Mouse (Mus musculus) liver, embryonic 16.5 days (tissue): Measurements from ENCODE around the gene Rtkn2. TPM values are rescaled to one million over a fixed set of nuclear protein-coding genes. Genes with fewer than 3 reads are reported as not detected.
A peak's percentile ranks its signal among the peaks of the same experiment; 100 is the strongest.

ENCODE experiments used
- ATAC-seq: fragments of 200-750 bp; cut with Nextera tagmentation; 2 replicates; pipeline ENCODE4 v1.8.0; 2017; ENCODE audit warnings: low read depth, mild to moderate bottlenecking, moderate number of reproducible peaks, moderate library complexity
- H3K27ac ChIP-seq: fragments of 300-500 bp; sonication (generic); 2 replicates; pipeline ENCODE4 v1.5.1; 2014; ENCODE audit warnings: mild to moderate bottlenecking, low read length
- H3K27me3 ChIP-seq: fragments of 300-500 bp; sonication (generic); 2 replicates; pipeline ENCODE4 v1.6.1; 2014; ENCODE audit warnings: low read depth, low read length, mixed read lengths; ENCODE audit not compliant: control insufficient read depth, insufficient read depth
- H3K36me3 ChIP-seq: fragments of 300-500 bp; sonication (generic); 2 replicates; pipeline ENCODE4 v1.6.1; 2014; ENCODE audit warnings: mild to moderate bottlenecking; ENCODE audit not compliant: control insufficient read depth, insufficient read depth
- H3K4me1 ChIP-seq: fragments of 300-500 bp; sonication (generic); 2 replicates; pipeline ENCODE4 v1.6.1; 2014; ENCODE audit warnings: low read depth, low read length, mixed read lengths; ENCODE audit not compliant: control insufficient read depth
- H3K4me2 ChIP-seq: fragments of 300-500 bp; sonication (generic); 2 replicates; pipeline ENCODE4 v1.6.1; 2014; ENCODE audit warnings: low read depth, low read length, mixed read lengths
- H3K4me3 ChIP-seq: fragments of 300-500 bp; sonication (generic); 2 replicates; pipeline ENCODE4 v1.5.1; 2014; ENCODE audit warnings: low read depth, mild to moderate bottlenecking, low read length
- H3K9ac ChIP-seq: fragments of 300-500 bp; sonication (generic); 2 replicates; pipeline ENCODE4 v1.6.1; 2014; ENCODE audit warnings: low read depth, low read length
- H3K9me3 ChIP-seq: fragments of 300-500 bp; sonication (generic); replicated peaks from 2 replicates; pipeline ENCODE4 v1.6.1; 2016; ENCODE audit warnings: low read length; ENCODE audit not compliant: control insufficient read depth
- WGBS: fragments of 180-500 bp; shearing (Covaris S2); extraction: QIAGEN DNeasy Blood & Tissue Kit; methylation state at CpG from one replicate; pipeline ENCODE4 v1.1.7; 2014; ENCODE audit not compliant: insufficient replicate concordance; 5-methylcytosine and 5-hydroxymethylcytosine counted together
- polyA plus RNA-seq: library from polyadenylated mRNA; unstranded; fragments of >200 nt; fragmentation: Nextera tagmentation; extraction: Ambion mirVana; gene quantifications from 2 replicates; pipeline ENCODE4 v1.2.1, GENCODE M21; 2015

The Rtkn2 gene
- polyA plus RNA-seq, 1 experiment from 2014 or later, result 1.4 TPM

DNA sequence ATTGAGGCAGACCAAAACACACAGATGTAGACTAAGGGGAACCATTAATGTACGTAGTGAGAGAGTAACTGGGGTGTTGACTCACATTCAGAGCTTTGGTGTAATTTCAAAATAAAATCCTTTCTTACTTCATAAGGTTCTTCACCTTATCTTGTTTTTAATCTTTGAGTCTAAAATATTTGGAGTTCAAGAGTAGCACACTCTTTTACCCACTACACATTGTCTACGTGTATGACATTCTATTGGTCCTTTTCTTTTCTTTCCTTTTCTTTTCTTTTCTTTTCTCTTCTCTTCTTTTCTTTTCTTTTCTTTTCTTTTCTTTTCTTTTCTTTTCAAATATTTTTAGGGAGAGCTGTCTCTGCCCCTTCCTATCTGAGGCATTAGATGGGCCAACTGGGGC lies 23.4 kb upstream of the Rtkn2 start:
- H3K4me1 ChIP-seq, result no peaks in the 10 kb centered on the region
- H3K4me3 ChIP-seq, result no peak overlapping the region
- H3K4me2 ChIP-seq, result no peak overlapping the region
- H3K36me3 ChIP-seq, result no peaks in the 10 kb centered on the region
- no peak for ATAC-seq
- H3K27me3 ChIP-seq, result no peaks in the 10 kb centered on the region
- WGBS, result 65% methylated on average over 2 of the region's 2 CpGs
- no peak overlapping the region for H3K27ac ChIP-seq
- no peak overlapping the region for H3K9ac ChIP-seq
- no peaks in the 10 kb centered on the region for H3K9me3 ChIP-seq

DNA sequence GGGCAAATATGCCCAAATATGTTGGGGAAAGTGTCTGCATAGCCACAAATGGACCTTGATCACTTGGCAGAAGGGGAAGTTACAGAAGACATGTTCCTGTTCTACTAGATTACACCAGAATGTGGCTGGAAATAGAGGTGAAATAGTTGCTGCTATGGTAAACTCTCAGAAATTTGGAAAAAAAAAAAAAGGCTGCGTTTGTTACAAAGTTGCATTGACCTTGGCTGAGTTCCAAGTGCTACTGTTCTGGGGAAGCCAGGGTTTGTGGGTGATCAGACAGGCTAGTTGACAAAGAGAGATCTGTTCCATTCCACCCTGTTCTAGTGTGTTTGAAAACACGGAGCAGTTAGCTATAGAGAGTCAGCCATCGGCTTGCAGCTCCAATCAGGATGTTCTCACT lies 19.4 kb upstream of the Rtkn2 start:
- H3K36me3 ChIP-seq, result no peaks in the 10 kb centered on the region
- no peak overlapping the region for H3K27ac ChIP-seq
- no peak overlapping the region for H3K9ac ChIP-seq
- no peaks in the 10 kb centered on the region for H3K9me3 ChIP-seq
- no peak overlapping the region for H3K4me2 ChIP-seq
- ATAC-seq, result no peak
- H3K4me3 ChIP-seq, result no peak overlapping the region
- no peaks in the 10 kb centered on the region for H3K27me3 ChIP-seq
- no peaks in the 10 kb centered on the region for H3K4me1 ChIP-seq
- 51% methylated on average over 3 of the region's 3 CpGs for WGBS

DNA sequence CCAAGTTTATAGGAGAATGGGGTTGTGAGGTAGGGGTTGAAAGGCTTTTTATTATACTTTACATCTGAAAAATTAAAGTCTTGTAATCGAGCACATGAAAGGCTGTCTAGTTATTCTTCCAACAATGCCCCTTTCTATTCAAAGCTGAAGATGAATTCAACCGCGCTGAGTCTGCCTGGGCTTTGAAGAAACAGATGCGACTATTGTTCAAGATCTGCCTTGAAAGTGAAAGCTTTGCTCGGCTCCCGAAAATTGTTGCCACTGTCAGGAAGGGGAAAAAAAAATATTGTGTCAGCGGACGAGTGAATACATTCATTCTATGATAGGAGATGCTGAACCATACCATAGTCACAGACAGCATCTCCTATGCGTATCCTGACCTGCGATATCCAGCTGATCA lies 16.9 kb upstream of the Rtkn2 start:
- H3K9me3 ChIP-seq, result no peaks in the 10 kb centered on the region
- ATAC-seq, result no peak
- no peak overlapping the region for H3K4me3 ChIP-seq
- no peaks in the 10 kb centered on the region for H3K36me3 ChIP-seq
- H3K4me1 ChIP-seq, result no peaks in the 10 kb centered on the region
- no peak overlapping the region for H3K27ac ChIP-seq
- no peaks in the 10 kb centered on the region for H3K27me3 ChIP-seq
- 68% methylated on average over 10 of the region's 10 CpGs for WGBS
- no peak overlapping the region for H3K4me2 ChIP-seq
- H3K9ac ChIP-seq, result no peak overlapping the region

DNA sequence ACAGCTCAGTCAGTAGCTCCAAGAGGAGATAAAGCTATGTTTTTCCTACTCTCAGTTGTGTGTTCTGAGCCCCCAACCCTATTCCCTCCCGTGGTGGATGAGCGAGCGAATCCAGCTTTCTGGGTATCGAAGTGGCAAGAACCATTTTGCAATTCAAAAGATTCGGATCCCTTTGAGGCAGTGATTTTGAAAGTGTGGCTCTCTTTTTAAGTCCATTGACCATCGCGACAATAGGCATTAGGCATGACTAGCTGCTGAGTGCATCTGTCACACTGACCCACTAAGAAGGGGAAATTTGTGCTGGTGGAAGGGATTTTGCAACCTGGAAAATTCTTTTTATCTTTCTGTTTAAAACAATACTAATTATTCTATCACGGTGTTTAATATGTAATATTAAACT lies 15.3 kb upstream of the Rtkn2 start:
- ATAC-seq, result no peak
- Histone ChIP-seq H3K9me3 (no peaks in the 10 kb centered on the region), H3K27me3 (no peaks in the 10 kb centered on the region), H3K36me3 (no peaks in the 10 kb centered on the region), H3K9ac (no peak overlapping the region), H3K4me2 (no peak overlapping the region), H3K4me3 (no peak overlapping the region), H3K4me1 (no peaks in the 10 kb centered on the region), H3K27ac (no peak overlapping the region)
- 65% methylated on average over 8 of the region's 8 CpGs for WGBS

DNA sequence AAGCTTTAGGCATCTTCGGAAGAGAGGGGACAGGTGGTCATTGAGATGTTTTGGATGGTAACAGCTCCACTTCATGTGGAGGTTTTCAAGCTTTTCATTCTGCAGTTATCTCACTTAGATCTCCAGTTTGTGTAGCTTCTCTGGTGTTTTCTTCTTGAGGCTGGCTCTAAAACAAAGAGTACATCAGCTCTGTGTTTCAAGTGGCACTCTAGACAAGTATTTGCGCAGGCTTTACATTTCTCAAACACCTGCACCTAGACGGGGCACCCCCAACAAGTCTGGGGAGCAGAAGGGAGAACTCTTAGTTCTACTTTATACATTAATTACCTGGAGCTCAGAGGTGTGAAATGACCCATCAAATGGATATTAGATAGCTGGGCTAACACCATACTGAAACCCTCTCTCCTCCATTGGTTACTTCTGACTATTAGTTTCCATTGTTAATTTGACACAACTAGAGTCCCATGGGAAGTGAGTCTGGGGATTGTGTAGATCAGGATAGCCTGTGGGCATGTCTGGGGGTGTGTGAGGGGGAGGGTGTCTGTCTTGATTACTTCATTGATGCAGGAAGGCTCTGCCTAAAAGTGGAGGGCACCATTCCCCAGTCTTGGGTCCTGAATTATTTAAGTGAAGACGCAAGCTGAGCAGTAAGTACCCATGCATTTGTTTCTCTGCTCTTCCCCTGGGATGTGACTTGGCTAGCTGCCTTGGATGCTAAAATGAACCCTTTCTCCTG lies 14.0 kb upstream of the Rtkn2 start:
- no peak for ATAC-seq
- Histone ChIP-seq H3K4me2 (no peak overlapping the region), H3K27me3 (no peaks in the 10 kb centered on the region), H3K4me3 (no peak overlapping the region), H3K9me3 (no peaks in the 10 kb centered on the region), H3K4me1 (no peaks in the 10 kb centered on the region), H3K27ac (no peak overlapping the region), H3K36me3 (no peaks in the 10 kb centered on the region), H3K9ac (no peak overlapping the region)
- 70% methylated on average over 4 of the region's 4 CpGs for WGBS

DNA sequence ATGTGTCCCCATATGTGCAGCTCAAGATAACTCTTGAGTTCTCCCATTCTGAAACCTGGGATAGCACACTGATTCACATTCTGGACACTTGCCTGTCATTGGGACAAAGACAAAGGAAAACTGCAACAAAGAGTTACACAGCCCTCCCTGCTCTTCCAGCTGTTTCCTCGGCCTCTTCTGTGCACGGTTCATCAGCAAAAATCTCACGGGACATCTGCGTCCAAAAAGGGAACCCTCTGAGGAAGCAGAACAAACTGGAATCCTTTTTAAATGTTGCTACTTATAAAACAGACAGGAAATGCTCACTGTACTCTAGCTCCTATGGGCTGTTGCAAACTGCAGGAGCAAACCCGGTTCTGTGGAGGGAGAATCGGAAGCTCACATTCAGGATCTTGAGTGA lies 13.3 kb upstream of the Rtkn2 start:
- 0 out of 2 replicates have a peak overlapping the region, but pooled peaks have one; percentile 10 for H3K4me2 ChIP-seq
- H3K36me3 ChIP-seq, result no peaks in the 10 kb centered on the region
- H3K27ac ChIP-seq, result no peak overlapping the region
- H3K27me3 ChIP-seq, result no peaks in the 10 kb centered on the region
- H3K9ac ChIP-seq, result no peak overlapping the region
- ATAC-seq, result no peak
- no peak overlapping the region for H3K4me3 ChIP-seq
- H3K4me1 ChIP-seq, result no peaks in the 10 kb centered on the region
- no peaks in the 10 kb centered on the region for H3K9me3 ChIP-seq
- WGBS, result 16% methylated on average over 6 of the region's 6 CpGs

DNA sequence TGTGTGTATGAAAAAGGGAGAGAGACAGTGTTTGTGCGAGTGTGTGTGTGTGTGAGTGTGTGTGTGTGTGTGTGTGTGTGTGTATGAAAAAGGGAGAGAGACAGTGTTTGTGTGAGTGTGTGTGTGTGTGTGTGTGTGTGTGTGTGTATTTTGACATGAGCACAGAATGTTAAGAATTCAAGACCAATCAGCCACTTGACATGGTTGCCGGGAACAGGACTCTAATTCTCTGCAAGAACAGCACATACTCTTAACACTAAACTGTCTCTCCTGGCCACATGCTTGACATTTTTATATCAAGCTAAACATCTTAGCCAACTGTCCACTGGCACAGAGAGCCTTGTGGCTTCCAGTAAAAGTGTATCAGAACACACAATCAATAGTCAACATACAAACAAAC lies 12.4 kb upstream of the Rtkn2 start:
- Histone ChIP-seq H3K27ac (no peak overlapping the region), H3K9ac (no peak overlapping the region), H3K36me3 (no peaks in the 10 kb centered on the region), H3K27me3 (no peaks in the 10 kb centered on the region), H3K9me3 (no peaks in the 10 kb centered on the region), H3K4me2 (no peak overlapping the region), H3K4me3 (no peak overlapping the region), H3K4me1 (no peaks in the 10 kb centered on the region)
- 67% methylated on average over 2 of the region's 2 CpGs for WGBS
- ATAC-seq, result no peak

DNA sequence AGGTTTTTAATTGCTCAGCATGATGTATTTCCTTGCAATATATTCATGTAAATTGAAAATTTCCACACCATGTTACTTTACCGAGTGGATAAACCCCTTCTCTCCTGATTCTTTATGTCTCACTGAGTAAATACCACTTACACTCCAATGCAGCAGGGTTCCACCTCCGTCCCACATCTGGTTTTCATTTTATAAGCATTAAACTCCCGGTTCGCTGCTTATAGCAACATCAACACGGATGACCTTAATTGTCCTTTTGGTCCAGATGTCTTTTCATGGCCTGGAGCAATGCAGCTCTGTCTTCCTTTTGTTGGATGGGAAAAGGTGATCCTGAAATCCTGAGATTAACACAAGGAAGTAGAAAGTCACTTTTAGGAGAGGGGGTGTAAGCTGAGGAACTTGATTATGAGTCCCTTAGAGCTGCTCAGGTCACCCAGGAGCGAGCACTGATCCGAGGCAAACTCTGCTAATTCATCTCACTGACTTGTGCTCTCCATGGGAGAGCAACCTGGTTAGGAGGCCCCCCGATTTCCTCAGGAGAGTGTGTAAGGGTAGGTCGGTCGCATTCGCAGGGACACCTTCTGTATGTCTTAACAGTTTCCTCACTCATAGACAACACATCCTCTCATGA lies 8.1 kb upstream of the Rtkn2 start:
- no peak overlapping the region for H3K9ac ChIP-seq
- no peak overlapping the region for H3K27ac ChIP-seq
- H3K4me3 ChIP-seq, result no peak overlapping the region
- H3K9me3 ChIP-seq, result no peaks in the 10 kb centered on the region
- H3K27me3 ChIP-seq, result no peaks in the 10 kb centered on the region
- H3K36me3 ChIP-seq, result no peaks in the 10 kb centered on the region
- ATAC-seq, result no peak
- no peak overlapping the region for H3K4me2 ChIP-seq
- H3K4me1 ChIP-seq, result no peaks in the 10 kb centered on the region
- 65% methylated on average over 11 of the region's 11 CpGs for WGBS

DNA sequence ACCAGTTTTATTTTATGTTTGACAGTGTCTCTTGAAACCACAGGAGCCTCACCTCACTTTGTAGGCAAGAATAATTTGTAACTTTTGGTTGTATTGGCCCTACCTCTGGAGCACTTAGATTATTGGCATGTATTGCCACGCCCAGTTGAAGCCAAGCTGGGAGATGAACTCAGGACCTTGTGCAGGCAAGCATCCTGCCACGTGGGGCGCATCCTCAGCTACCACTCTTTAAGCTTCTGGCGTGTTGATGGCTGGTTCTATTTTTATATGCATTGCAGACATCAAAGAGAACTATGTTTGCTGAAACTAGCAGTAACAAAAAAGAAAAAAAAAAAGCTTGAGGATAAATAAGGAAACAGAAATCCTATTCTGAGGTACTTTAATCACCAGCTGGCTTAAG lies 2.1 kb upstream of the Rtkn2 start:
- H3K4me1 ChIP-seq, result peaks cover 4% of the 10 kb centered on the region
- no peak overlapping the region for H3K4me2 ChIP-seq
- H3K9me3 ChIP-seq, result no peaks in the 10 kb centered on the region
- no peak overlapping the region for H3K27ac ChIP-seq
- WGBS, result 52% methylated on average over 4 of the region's 4 CpGs
- no peak overlapping the region for H3K4me3 ChIP-seq
- H3K9ac ChIP-seq, result no peak overlapping the region
- no peak for ATAC-seq
- no peaks in the 10 kb centered on the region for H3K36me3 ChIP-seq
- H3K27me3 ChIP-seq, result no peaks in the 10 kb centered on the region
